ENCODE assay signal across 8 mouse cellular contexts in the genomic region with DNA sequence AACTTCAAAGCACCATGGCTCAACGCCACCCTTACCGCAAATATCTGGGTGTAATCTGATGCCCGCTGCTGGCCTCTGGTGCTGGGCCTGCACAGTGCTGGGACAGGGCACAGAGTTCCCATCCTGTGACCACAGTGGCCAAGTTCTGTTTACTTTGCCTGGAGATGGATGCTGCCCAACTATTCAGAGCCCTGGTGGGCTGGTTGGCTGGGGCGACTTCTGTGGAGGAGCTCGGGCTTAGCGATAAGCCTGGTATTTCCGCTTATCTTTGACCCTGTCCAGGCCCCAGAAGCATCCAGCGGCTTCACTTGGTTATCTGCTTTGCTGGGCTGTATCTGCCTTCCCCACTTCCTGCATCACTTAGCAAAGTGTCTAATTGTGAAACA. TPM values are rescaled to one million over a fixed set of nuclear protein-coding genes. Genes with fewer than 3 reads are reported as not detected.
DNase-seq lines count a peak whose midpoint lies in the region; ATAC-seq and TF ChIP-seq lines count a peak whose summit lies in the region.

No protein-coding gene starts in this region.

- H3K4me2 ChIP-seq in embryonic facial prominence, embryonic 12.5 days (replicated peaks), result no peak overlapping the region
- peak overlapping the region; percentile 82 for H3K4me2 ChIP-seq in liver, embryonic 13.5 days
- H3K4me2 ChIP-seq in midbrain, embryonic 16.5 days (ENCODE audit: low read length), result no peak overlapping the region

- peak overlapping the region; percentile 6; the same call in 1 of the 2 replicates for H3K27ac ChIP-seq in embryonic facial prominence, embryonic 12.5 days
- H3K27ac ChIP-seq in liver, embryonic 13.5 days, result peak overlapping the region; percentile 100
- peak overlapping the region; percentile 74 for H3K27ac ChIP-seq in spleen, adult 2 months (ENCODE audit: insufficient read depth, low read length)
- H3K27ac ChIP-seq in midbrain, embryonic 16.5 days (ENCODE audit: low read length), result no peak overlapping the region

- no peak overlapping the region for H3K9ac ChIP-seq in embryonic facial prominence, embryonic 12.5 days
- H3K9ac ChIP-seq in liver, embryonic 13.5 days, result peak overlapping the region; percentile 90
- no peak overlapping the region for H3K9ac ChIP-seq in midbrain, embryonic 16.5 days (ENCODE audit: low read depth, low read length)

- H3K36me3 ChIP-seq in embryonic facial prominence, embryonic 12.5 days, result no peaks in the 10 kb centered on the region
- peaks cover 9% of the 10 kb centered on the region; the same call in 1 of the 2 replicates for H3K36me3 ChIP-seq in liver, embryonic 13.5 days
- no peaks in the 10 kb centered on the region for H3K36me3 ChIP-seq in spleen, adult 2 months (ENCODE audit: control insufficient read depth, insufficient read depth, low read length)
- no peaks in the 10 kb centered on the region for H3K36me3 ChIP-seq in midbrain, embryonic 16.5 days (ENCODE audit: control insufficient read depth, insufficient read depth, low read length)

- no peak overlapping the region for H3K4me3 ChIP-seq in embryonic facial prominence, embryonic 12.5 days
- peak overlapping the region; percentile 73 for H3K4me3 ChIP-seq in liver, embryonic 13.5 days (replicated peaks)
- no peak overlapping the region for H3K4me3 ChIP-seq in spleen, adult 2 months (ENCODE audit: extremely low read depth, insufficient read depth, insufficient read length)
- no peak overlapping the region for H3K4me3 ChIP-seq in midbrain, embryonic 16.5 days (ENCODE audit: low read depth, low read length)

- 77% methylated on average over 8 of the region's 8 CpGs for WGBS in embryonic facial prominence, embryonic 12.5 days
- under 1% methylated on average over 8 of the region's 8 CpGs for WGBS in liver, embryonic 13.5 days (ENCODE audit: insufficient replicate concordance)
- WGBS in spleen, adult 2 months, result 68% methylated on average over 8 of the region's 8 CpGs
- 87% methylated on average over 8 of the region's 8 CpGs for WGBS in midbrain, embryonic 16.5 days

- no peak for TF ChIP-seq POLR2A in spleen, adult 2 months (IDR thresholded peaks at IDR 0.05; ENCODE audit: low read depth, low read length)

- H3K4me1 ChIP-seq in embryonic facial prominence, embryonic 12.5 days, result peaks cover 21% of the 10 kb centered on the region; the same call in 1 of the 2 replicates
- peaks cover 87% of the 10 kb centered on the region for H3K4me1 ChIP-seq in liver, embryonic 13.5 days (replicated peaks)
- H3K4me1 ChIP-seq in spleen, adult 2 months (ENCODE audit: control insufficient read depth, insufficient read depth, insufficient read length), result no peaks in the 10 kb centered on the region
- H3K4me1 ChIP-seq in midbrain, embryonic 16.5 days (ENCODE audit: control insufficient read depth, insufficient read depth, low read length), result no peaks in the 10 kb centered on the region

- peak; percentile 95 for DNase-seq in MEL-GATA-1-ER (ENCODE audit: extremely low read depth, low read depth)
- DNase-seq in heart, postnatal 25 days (ENCODE audit: low spot score), result peak; percentile 65
- DNase-seq in liver, embryonic 13.5 days, result peak; percentile 86
- peak in 1 of 2 experiments; percentile 5 for DNase-seq in spleen, adult 2 months (ENCODE audit: low read depth in 1 of 2, low spot score in 2 of 2)
- DNase-seq in layer of hippocampus, postnatal 14 days (ENCODE audit: low spot score in 2 of 2), result no peak
- DNase-seq in layer of hippocampus, adult 9-11 months, result no peak

- no peak for TF ChIP-seq CTCF in spleen, adult 2 months (IDR thresholded peaks at IDR 0.05; ENCODE audit: extremely low read depth, insufficient read depth, insufficient read length, insufficient replicate concordance)

- intact Hi-C loops in heart, postnatal 25 days (cut with DNase I), result loop anchor here (2.0 kb wide), 1 partner anchor 16 kb away; no protein-coding TSS in a partner anchor

- H3K27me3 ChIP-seq in embryonic facial prominence, embryonic 12.5 days, result no peaks in the 10 kb centered on the region
- H3K27me3 ChIP-seq in liver, embryonic 13.5 days, result no peaks in the 10 kb centered on the region
- no peaks in the 10 kb centered on the region for H3K27me3 ChIP-seq in spleen, adult 2 months (ENCODE audit: control insufficient read depth, insufficient read depth, low read length)
- H3K27me3 ChIP-seq in midbrain, embryonic 16.5 days (ENCODE audit: control insufficient read depth, insufficient read depth, low read depth, low read length), result no peaks in the 10 kb centered on the region

- no peaks in the 10 kb centered on the region for H3K9me3 ChIP-seq in embryonic facial prominence, embryonic 12.5 days
- no peaks in the 10 kb centered on the region for H3K9me3 ChIP-seq in liver, embryonic 13.5 days (replicated peaks)
- H3K9me3 ChIP-seq in midbrain, embryonic 16.5 days (replicated peaks; ENCODE audit: control insufficient read depth, low read length, poor library complexity, severe bottlenecking), result no peaks in the 10 kb centered on the region

- ATAC-seq in embryonic facial prominence, embryonic 12.5 days (ENCODE audit: insufficient number of reproducible peaks, insufficient read depth, low FRiP score, low TSS enrichment), result 0 out of 2 replicates have a peak, but pooled peaks have one; percentile 28
- ATAC-seq in liver, embryonic 13.5 days (ENCODE audit: low read depth), result peak; percentile 92
- no peak for ATAC-seq in midbrain, embryonic 16.5 days

RNA-seq across cellular contexts. Expression of a gene that starts 5.3 kb away (rescaled TPM):
- polyA plus RNA-seq in embryonic facial prominence, embryonic 12.5 days (2016; fragmentation: Nextera tagmentation; extraction: Ambion mirVana), result 1.9 and 2.9 TPM in 2 replicates
- 100 to 1,000 TPM; 367 to 440 TPM for total RNA-seq in heart, postnatal 25 days (2021)
- 44.7 and 45.8 TPM in 2 replicates for polyA plus RNA-seq in liver, embryonic 13.5 days (2015; fragmentation: Nextera tagmentation; extraction: Ambion mirVana)
- polyA plus RNA-seq in spleen, adult 2 months (2012; rRNA removed), result 8.8 and 10.7 TPM in 2 replicates
- total RNA-seq in layer of hippocampus, postnatal 14 days (2021), result 1 to 10 TPM in 1 of 2 experiments, under 1 TPM in 1; 0.78 to 1.2 TPM
- 0.09 and 0.36 TPM in 2 replicates for polyA plus RNA-seq in midbrain, embryonic 16.5 days (2015; fragmentation: Nextera tagmentation; extraction: Ambion mirVana)

RNA-seq across cellular contexts. Expression of a gene that starts 51.8 kb away (rescaled TPM):
- 50.5 and 51.2 TPM in 2 replicates for polyA plus RNA-seq in embryonic facial prominence, embryonic 12.5 days (2016; fragmentation: Nextera tagmentation; extraction: Ambion mirVana)
- total RNA-seq in heart, postnatal 25 days (2021), result 10 to 100 TPM; 21.6 to 25.2 TPM
- 21.4 and 26.1 TPM in 2 replicates for polyA plus RNA-seq in liver, embryonic 13.5 days (2015; fragmentation: Nextera tagmentation; extraction: Ambion mirVana)
- polyA plus RNA-seq in spleen, adult 2 months (2012; rRNA removed), result 1.6 and 2.8 TPM in 2 replicates
- 10 to 100 TPM; 17.9 to 25.8 TPM for total RNA-seq in layer of hippocampus, postnatal 14 days (2021)
- polyA plus RNA-seq in midbrain, embryonic 16.5 days (2015; fragmentation: Nextera tagmentation; extraction: Ambion mirVana), result 46.5 and 48.6 TPM in 2 replicates

Comparison
In these comparisons a context has a peak if more than half of its experiments do, and no peak if none do; other contexts are left out.
1. DNase-seq: peak in MEL-GATA-1-ER (single experiment), heart, postnatal 25 days (single experiment) and liver, embryonic 13.5 days (single experiment); none in layer of hippocampus, postnatal 14 days (0 of 2) and layer of hippocampus, adult 9-11 months (single experiment).